Mouse (Mus musculus): ENCODE measurements around the gene Wwox. TPM values are rescaled to one million over a fixed set of nuclear protein-coding genes. Genes with fewer than 3 reads are reported as not detected.

Gene Wwox
- polyA plus RNA-seq, 1 experiment, result 13.5 TPM

- Histone ChIP-seq H3K4me3 (replicated peaks; ENCODE audit: control insufficient read depth, low read depth, low read length) (no peak overlapping the region), H3K4me1 (ENCODE audit: control insufficient read depth, insufficient read depth, low read length) (no peaks in the 10 kb centered on the region), H3K27ac (ENCODE audit: control insufficient read depth, insufficient read depth, low read depth, low read length, poor library complexity) (no peak overlapping the region)
- TF ChIP-seq CTCF (IDR thresholded peaks at IDR 0.05; ENCODE audit: control insufficient read depth, insufficient read depth, low read length) (no peak), POLR2A (IDR thresholded peaks at IDR 0.05; ENCODE audit: borderline replicate concordance, control insufficient read depth, low read depth, low read length) (no peak)
- 64% methylated on average over 5 of the region's 5 CpGs for WGBS
Measured at GRCm38 (mm10) chr8:115068723-115069122, 629.3 kb downstream of the Wwox start.

- 6% methylated on average over 3 of the region's 3 CpGs for WGBS
- Histone ChIP-seq H3K4me3 (replicated peaks; ENCODE audit: control insufficient read depth, low read depth, low read length) (no peak overlapping the region), H3K4me1 (ENCODE audit: control insufficient read depth, insufficient read depth, low read length) (no peaks in the 10 kb centered on the region), H3K27ac (ENCODE audit: control insufficient read depth, insufficient read depth, low read depth, low read length, poor library complexity) (no peak overlapping the region)
- TF ChIP-seq POLR2A (IDR thresholded peaks at IDR 0.05; ENCODE audit: borderline replicate concordance, control insufficient read depth, low read depth, low read length) (no peak), CTCF (IDR thresholded peaks at IDR 0.05; ENCODE audit: control insufficient read depth, insufficient read depth, low read length) (no peak)
Measured at GRCm38 (mm10) chr8:115070225-115070624, 630.8 kb downstream of the Wwox start.

GRCm38 (mm10) chr8:115071231-115071630 is 631.8 kb downstream of the Wwox start:
- WGBS, result 94% methylated on average over 12 of the region's 12 CpGs
- Histone ChIP-seq H3K4me3 (replicated peaks; ENCODE audit: control insufficient read depth, low read depth, low read length) (no peak overlapping the region), H3K27ac (ENCODE audit: control insufficient read depth, insufficient read depth, low read depth, low read length, poor library complexity) (no peak overlapping the region), H3K4me1 (ENCODE audit: control insufficient read depth, insufficient read depth, low read length) (no peaks in the 10 kb centered on the region)
- TF ChIP-seq POLR2A (IDR thresholded peaks at IDR 0.05; ENCODE audit: borderline replicate concordance, control insufficient read depth, low read depth, low read length) (no peak), CTCF (IDR thresholded peaks at IDR 0.05; ENCODE audit: control insufficient read depth, insufficient read depth, low read length) (no peak)

GRCm38 (mm10) chr8:115078296-115078695 is 638.8 kb downstream of the Wwox start:
- 79% methylated on average over 7 of the region's 7 CpGs for WGBS
- no peak for TF ChIP-seq POLR2A (IDR thresholded peaks at IDR 0.05; ENCODE audit: borderline replicate concordance, control insufficient read depth, low read depth, low read length)
- no peak for TF ChIP-seq CTCF (IDR thresholded peaks at IDR 0.05; ENCODE audit: control insufficient read depth, insufficient read depth, low read length)
- no peak overlapping the region for H3K27ac ChIP-seq (ENCODE audit: control insufficient read depth, insufficient read depth, low read depth, low read length, poor library complexity)
- no peaks in the 10 kb centered on the region; the same call in 1 of the 2 replicates for H3K4me1 ChIP-seq (ENCODE audit: control insufficient read depth, insufficient read depth, low read length)
- no peak overlapping the region for H3K4me3 ChIP-seq (replicated peaks; ENCODE audit: control insufficient read depth, low read depth, low read length)

- TF ChIP-seq POLR2A (IDR thresholded peaks at IDR 0.05; ENCODE audit: borderline replicate concordance, control insufficient read depth, low read depth, low read length), result no peak
- no peak for TF ChIP-seq CTCF (IDR thresholded peaks at IDR 0.05; ENCODE audit: control insufficient read depth, insufficient read depth, low read length)
- whole genome bisulfite sequencing, result 73% methylated on average over 7 of the region's 7 CpGs
- H3K4me3 ChIP-seq (replicated peaks; ENCODE audit: control insufficient read depth, low read depth, low read length), result no peak overlapping the region
- H3K27ac ChIP-seq (ENCODE audit: control insufficient read depth, insufficient read depth, low read depth, low read length, poor library complexity), result no peak overlapping the region
- H3K4me1 ChIP-seq (ENCODE audit: control insufficient read depth, insufficient read depth, low read length), result no peaks in the 10 kb centered on the region; the same call in 1 of the 2 replicates
Measured at GRCm38 (mm10) chr8:115081302-115082207, 642.1 kb downstream of the Wwox start.

- Histone ChIP-seq H3K27ac (ENCODE audit: control insufficient read depth, insufficient read depth, low read depth, low read length, poor library complexity) (no peak overlapping the region), H3K4me3 (replicated peaks; ENCODE audit: control insufficient read depth, low read depth, low read length) (no peak overlapping the region), H3K4me1 (ENCODE audit: control insufficient read depth, insufficient read depth, low read length) (no peaks in the 10 kb centered on the region)
- no peak for TF ChIP-seq POLR2A (IDR thresholded peaks at IDR 0.05; ENCODE audit: borderline replicate concordance, control insufficient read depth, low read depth, low read length)
- no peak for TF ChIP-seq CTCF (IDR thresholded peaks at IDR 0.05; ENCODE audit: control insufficient read depth, insufficient read depth, low read length)
Measured at GRCm38 (mm10) chr8:115088162-115088561, 648.7 kb downstream of the Wwox start.

GRCm38 (mm10) chr8:115089744-115090143 is 650.3 kb downstream of the Wwox start:
- 18% methylated on average over 7 of the region's 7 CpGs for WGBS
- Histone ChIP-seq H3K4me1 (ENCODE audit: control insufficient read depth, insufficient read depth, low read length) (no peaks in the 10 kb centered on the region), H3K27ac (ENCODE audit: control insufficient read depth, insufficient read depth, low read depth, low read length, poor library complexity) (no peak overlapping the region), H3K4me3 (replicated peaks; ENCODE audit: control insufficient read depth, low read depth, low read length) (no peak overlapping the region)
- TF ChIP-seq CTCF (IDR thresholded peaks at IDR 0.05; ENCODE audit: control insufficient read depth, insufficient read depth, low read length), result no peak
- no peak for TF ChIP-seq POLR2A (IDR thresholded peaks at IDR 0.05; ENCODE audit: borderline replicate concordance, control insufficient read depth, low read depth, low read length)

GRCm38 (mm10) chr8:115090202-115090601 is 650.7 kb downstream of the Wwox start:
- Histone ChIP-seq H3K4me3 (replicated peaks; ENCODE audit: control insufficient read depth, low read depth, low read length) (no peak overlapping the region), H3K27ac (ENCODE audit: control insufficient read depth, insufficient read depth, low read depth, low read length, poor library complexity) (no peak overlapping the region), H3K4me1 (ENCODE audit: control insufficient read depth, insufficient read depth, low read length) (no peaks in the 10 kb centered on the region)
- 53% methylated on average over 5 of the region's 5 CpGs for WGBS
- TF ChIP-seq POLR2A (IDR thresholded peaks at IDR 0.05; ENCODE audit: borderline replicate concordance, control insufficient read depth, low read depth, low read length) (no peak), CTCF (IDR thresholded peaks at IDR 0.05; ENCODE audit: control insufficient read depth, insufficient read depth, low read length) (no peak)
